17 mouse cellular contexts compared by ENCODE assay signal in the genomic region with DNA sequence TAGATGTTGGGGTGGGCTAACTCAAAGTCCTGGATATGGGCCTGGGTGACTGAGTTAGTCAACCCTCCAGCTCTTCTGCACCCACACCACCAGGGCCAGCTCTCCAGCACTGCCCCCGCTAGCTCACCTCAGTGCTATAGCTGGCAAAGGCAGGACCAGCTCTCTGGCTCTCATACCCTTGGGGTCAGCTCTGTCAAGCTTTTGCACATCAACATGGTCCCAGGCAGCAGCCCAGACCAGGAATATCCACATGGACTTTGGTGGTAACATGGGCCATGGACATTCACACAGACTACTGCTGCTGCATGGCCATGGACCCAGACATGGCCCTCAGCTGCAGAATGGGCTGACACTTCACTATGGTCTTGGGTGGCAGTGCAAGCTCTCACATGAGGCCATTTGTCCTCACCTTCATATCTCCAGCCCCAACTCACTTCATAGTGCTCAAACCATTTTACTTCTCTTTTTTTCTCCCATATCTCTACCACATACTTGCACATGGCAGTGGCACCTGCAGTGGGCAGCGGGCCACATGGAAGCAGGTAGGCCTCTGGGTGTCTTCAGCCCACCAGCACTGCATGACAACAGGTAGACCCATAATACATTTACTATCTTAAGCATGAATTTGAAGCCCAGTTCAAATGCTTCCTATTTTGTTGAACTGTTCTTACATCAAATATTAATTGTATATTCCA.
"Had no signal": no experiment of that assay in that cellular context is flagged by ENCODE, and none has a peak within 500 bp of the region (broad histone marks: within the 10 kb centered on the region; RNA-seq: fewer than 3 reads in every experiment).

No protein-coding gene starts in this region.

- H3K4me3 ChIP-seq: lung, embryonic 15.5 days; megakaryocyte, embryonic 14.5 days; midbrain, embryonic 13.5 days; midbrain, embryonic 15.5 days; neural tube, embryonic 12.5 days; stomach, embryonic 15.5 days had no signal

- ATAC-seq: lung, postnatal 0 days; midbrain, embryonic 13.5 days; midbrain, embryonic 15.5 days had no signal

- H3K9me3 ChIP-seq: lung, embryonic 15.5 days; megakaryocyte, embryonic 14.5 days; midbrain, embryonic 13.5 days; midbrain, embryonic 15.5 days; neural tube, embryonic 12.5 days; stomach, embryonic 15.5 days had no signal

- H3K4me1 ChIP-seq: stomach, embryonic 15.5 days had no signal

- H3K27me3 ChIP-seq: lung, embryonic 15.5 days; megakaryocyte, embryonic 14.5 days; midbrain, embryonic 13.5 days; midbrain, embryonic 15.5 days; neural tube, embryonic 12.5 days; stomach, embryonic 15.5 days had no signal

- H3K36me3 ChIP-seq: lung, embryonic 15.5 days; midbrain, embryonic 13.5 days; midbrain, embryonic 15.5 days; neural tube, embryonic 12.5 days; stomach, embryonic 15.5 days had no signal

- H3K27ac ChIP-seq: lung, embryonic 15.5 days; macrophage; midbrain, embryonic 13.5 days; midbrain, embryonic 15.5 days; neural tube, embryonic 12.5 days; stomach, embryonic 15.5 days; stomach, postnatal 0 days had no signal

- H3K4me2 ChIP-seq: lung, embryonic 15.5 days; midbrain, embryonic 11.5 days; midbrain, embryonic 13.5 days; midbrain, embryonic 15.5 days; neural tube, embryonic 12.5 days; stomach, embryonic 15.5 days had no signal

- H3K9ac ChIP-seq: lung, embryonic 15.5 days; midbrain, embryonic 13.5 days; midbrain, embryonic 15.5 days; neural tube, embryonic 12.5 days; stomach, embryonic 15.5 days had no signal

- DNase-seq: lung, adult 2 months; lung, postnatal 14 days; lung, postnatal 36 days; right cerebral cortex, postnatal 14 days; thymus, adult 2 months; thymus, postnatal 25 days; thymus, postnatal 4 days had no signal
